Mouse (Mus musculus) forebrain, postnatal 0 days (tissue): ENCODE data around the gene Cdh15. TPM values are rescaled to one million over a fixed set of nuclear protein-coding genes. Genes with fewer than 3 reads are reported as not detected.

Experiments
- ATAC-seq: fragments of 200-750 bp; cut with Nextera tagmentation; 2 replicates; pipeline ENCODE4 v1.8.0; 2017; ENCODE audit warnings: mild to moderate bottlenecking, moderate library complexity
- DNase-seq: peaks from one replicate; pipeline ENCODE4 v3.0.0-alpha.2; 2015
- H3K27ac ChIP-seq: fragments of 300-500 bp; sonication (generic); 2 replicates; pipeline ENCODE4 v1.5.1; 2014; ENCODE audit warnings: low read depth, mild to moderate bottlenecking, antibody characterized with exemption, low read length, moderate library complexity, mixed read lengths
- H3K27me3 ChIP-seq: fragments of 300-500 bp; sonication (generic); 2 replicates; pipeline ENCODE4 v1.6.1; 2014; ENCODE audit warnings: mild to moderate bottlenecking, low read length, mixed read lengths; ENCODE audit not compliant: insufficient read depth
- H3K36me3 ChIP-seq: fragments of 300-500 bp; sonication (generic); 2 replicates; pipeline ENCODE4 v1.6.1; 2014; ENCODE audit warnings: mild to moderate bottlenecking, moderate library complexity; ENCODE audit not compliant: insufficient read depth
- H3K4me1 ChIP-seq: fragments of 300-500 bp; sonication (generic); 2 replicates; pipeline ENCODE4 v1.6.1; 2014; ENCODE audit warnings: antibody characterized with exemption; ENCODE audit not compliant: insufficient read depth
- H3K4me2 ChIP-seq: fragments of 300-500 bp; sonication (generic); 2 replicates; pipeline ENCODE4 v1.6.1; 2014; ENCODE audit warnings: low read depth, mild to moderate bottlenecking, moderate library complexity
- H3K4me3 ChIP-seq: fragments of 300-500 bp; sonication (generic); 2 replicates; pipeline ENCODE4 v1.5.1; 2014; ENCODE audit warnings: low read depth, low read length, mixed read lengths
- H3K9ac ChIP-seq: fragments of 300-500 bp; sonication (generic); 2 replicates; pipeline ENCODE4 v1.6.1; 2014; ENCODE audit warnings: mild to moderate bottlenecking
- H3K9me3 ChIP-seq: fragments of 300-500 bp; sonication (generic); 2 replicates; pipeline ENCODE4 v1.6.1; 2016; ENCODE audit warnings: low read length
- CTCF ChIP-seq: sonication (generic); IDR thresholded peaks from 2 replicates; pipeline ENCODE4 v1.5.1; 2016; ENCODE audit warnings: antibody characterized with exemption, control low read depth, low read depth
- WGBS: fragments of 180-500 bp; shearing (Covaris S2); extraction: QIAGEN DNeasy Blood & Tissue Kit; methylation state at CpG from one replicate; pipeline ENCODE4 v1.1.7; 2014; 5-methylcytosine and 5-hydroxymethylcytosine counted together
- polyA plus RNA-seq: library from polyadenylated mRNA; unstranded; fragments of >200 nt; fragmentation: Nextera tagmentation; extraction: Ambion mirVana; gene quantifications from 2 replicates; pipeline ENCODE4 v1.2.1, GENCODE M21; 2015
- total RNA-seq: library from RNA; depleted of rRNA; stranded (reverse); fragments of >200 nt; gene quantifications from 2 replicates; pipeline ENCODE4 v1.2.3, GENCODE M21; 2014

The Cdh15 gene
- total and polyA plus RNA-seq, 2 experiments from 2014 or later = 1.7 to 3.3 TPM

- Histone ChIP-seq H3K9ac (no peak overlapping the region), H3K9me3 (no peaks in the 10 kb centered on the region), H3K4me2 (no peak overlapping the region), H3K36me3 (no peaks in the 10 kb centered on the region), H3K27ac (no peak overlapping the region), H3K27me3 (no peaks in the 10 kb centered on the region), H3K4me1 (no peaks in the 10 kb centered on the region), H3K4me3 (no peak overlapping the region)
- DNase-seq (no peak), ATAC-seq (no peak)
- no peak for TF ChIP-seq CTCF
- WGBS = 84% methylated on average over 5 of the region's 5 CpGs
Observed at GRCm38 (mm10) chr8:122875186-122875585, 27.4 kb downstream of the Cdh15 start.

- Histone ChIP-seq H3K36me3 (peaks cover 18% of the 10 kb centered on the region), H3K4me2 (no peak overlapping the region), H3K4me3 (no peak overlapping the region), H3K9me3 (no peaks in the 10 kb centered on the region), H3K9ac (no peak overlapping the region), H3K27me3 (no peaks in the 10 kb centered on the region), H3K27ac (no peak overlapping the region), H3K4me1 (no peaks in the 10 kb centered on the region)
- no peak for ATAC-seq
- WGBS = 88% methylated on average over 3 of the region's 3 CpGs
- no peak for TF ChIP-seq CTCF
- no peak for DNase-seq
Observed at GRCm38 (mm10) chr8:122878231-122878630, 30.5 kb downstream of the Cdh15 start.

- WGBS = 69% methylated on average over 3 of the region's 3 CpGs
- Histone ChIP-seq H3K27me3 (no peaks in the 10 kb centered on the region), H3K36me3 (peaks cover 37% of the 10 kb centered on the region), H3K4me3 (no peak overlapping the region), H3K9ac (no peak overlapping the region), H3K4me2 (no peak overlapping the region), H3K27ac (no peak overlapping the region), H3K9me3 (no peaks in the 10 kb centered on the region), H3K4me1 (no peaks in the 10 kb centered on the region)
- DNase-seq = no peak
- no peak for ATAC-seq
- no peak for TF ChIP-seq CTCF
Observed at GRCm38 (mm10) chr8:122880302-122880701, 32.5 kb downstream of the Cdh15 start.

GRCm38 (mm10) chr8:122883671-122884070 is 35.9 kb downstream of the Cdh15 start:
- WGBS = 90% methylated on average over 10 of the region's 10 CpGs
- TF ChIP-seq CTCF = no peak
- Histone ChIP-seq H3K36me3 (peaks cover 71% of the 10 kb centered on the region), H3K27me3 (no peaks in the 10 kb centered on the region), H3K9me3 (no peaks in the 10 kb centered on the region), H3K9ac (no peak overlapping the region), H3K4me1 (no peaks in the 10 kb centered on the region), H3K4me2 (no peak overlapping the region), H3K27ac (no peak overlapping the region), H3K4me3 (no peak overlapping the region)
- DNase-seq (no peak), ATAC-seq (no peak)

- H3K27me3 ChIP-seq = no peaks in the 10 kb centered on the region
- no peak overlapping the region for H3K9ac ChIP-seq
- no peak overlapping the region for H3K27ac ChIP-seq
- no peak overlapping the region for H3K4me2 ChIP-seq
- H3K9me3 ChIP-seq = no peaks in the 10 kb centered on the region
- 91% methylated on average over 12 of the region's 12 CpGs for WGBS
- H3K4me3 ChIP-seq = no peak overlapping the region
- ATAC-seq = 0 out of 2 replicates have a peak, but pooled peaks have one; percentile 29
- no peaks in the 10 kb centered on the region for H3K4me1 ChIP-seq
- peak; percentile 43 for TF ChIP-seq CTCF
- H3K36me3 ChIP-seq = peaks cover 95% of the 10 kb centered on the region
- no peak for DNase-seq
Observed at GRCm38 (mm10) chr8:122891440-122891839, 43.7 kb downstream of the Cdh15 start.

- Histone ChIP-seq H3K27ac (no peak overlapping the region), H3K9ac (no peak overlapping the region), H3K4me2 (no peak overlapping the region), H3K4me3 (no peak overlapping the region), H3K4me1 (no peaks in the 10 kb centered on the region), H3K9me3 (no peaks in the 10 kb centered on the region), H3K36me3 (peaks cover 85% of the 10 kb centered on the region), H3K27me3 (no peaks in the 10 kb centered on the region)
- no peak for TF ChIP-seq CTCF
- ATAC-seq = no peak
- DNase-seq = no peak
- 92% methylated on average over 12 of the region's 12 CpGs for WGBS
Observed at GRCm38 (mm10) chr8:122893451-122893850, 45.7 kb downstream of the Cdh15 start.

- TF ChIP-seq CTCF = no peak
- DNase-seq = no peak
- H3K27ac ChIP-seq = no peak overlapping the region
- no peak overlapping the region for H3K4me3 ChIP-seq
- H3K9ac ChIP-seq = no peak overlapping the region
- H3K4me1 ChIP-seq = no peaks in the 10 kb centered on the region
- H3K4me2 ChIP-seq = no peak overlapping the region
- no peak for ATAC-seq
- peaks cover 70% of the 10 kb centered on the region for H3K36me3 ChIP-seq
- no peaks in the 10 kb centered on the region for H3K9me3 ChIP-seq
- WGBS = 93% methylated on average over 11 of the region's 11 CpGs
- H3K27me3 ChIP-seq = no peaks in the 10 kb centered on the region
Observed at GRCm38 (mm10) chr8:122896317-122896716, 48.6 kb downstream of the Cdh15 start.

GRCm38 (mm10) chr8:122897200-122897599 is 49.4 kb downstream of the Cdh15 start:
- TF ChIP-seq CTCF = no peak
- no peaks in the 10 kb centered on the region for H3K27me3 ChIP-seq
- no peak overlapping the region for H3K27ac ChIP-seq
- peaks cover 61% of the 10 kb centered on the region for H3K36me3 ChIP-seq
- no peaks in the 10 kb centered on the region for H3K4me1 ChIP-seq
- H3K4me2 ChIP-seq = no peak overlapping the region
- no peak for DNase-seq
- no peaks in the 10 kb centered on the region for H3K9me3 ChIP-seq
- H3K4me3 ChIP-seq = no peak overlapping the region
- 93% methylated on average over 8 of the region's 8 CpGs for WGBS
- ATAC-seq = no peak
- no peak overlapping the region for H3K9ac ChIP-seq
